Mouse (Mus musculus): ENCODE measurements around the gene Rbfox1. TPM values are rescaled to one million over a fixed set of nuclear protein-coding genes. Genes with fewer than 3 reads are reported as not detected.

The Rbfox1 gene
- polyA plus RNA-seq, 1 experiment from 2014 or later: 2.3 TPM

DNA sequence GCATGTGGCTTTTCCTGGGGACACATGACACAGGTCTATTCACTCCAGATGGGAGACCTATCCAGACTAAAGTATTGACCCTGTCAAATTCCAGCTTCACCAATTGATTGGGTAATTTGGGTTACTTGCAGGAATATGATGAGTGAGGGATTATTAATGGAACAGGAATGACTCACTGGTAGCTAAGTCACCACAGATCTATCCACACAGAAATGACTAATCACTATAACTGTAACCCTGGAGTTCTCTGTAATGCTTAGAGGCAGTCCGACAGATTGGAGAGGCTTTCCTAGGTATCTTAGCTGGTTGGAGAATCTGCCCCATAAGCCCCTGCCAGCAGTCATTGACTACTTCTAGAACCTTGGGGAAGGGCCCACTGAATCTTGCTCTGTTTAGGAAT is 827.2 kb downstream of the Rbfox1 start:
- no peaks in the 10 kb centered on the region for H3K36me3 ChIP-seq (ENCODE audit: control insufficient read depth, insufficient read depth)
- H3K9me3 ChIP-seq (ENCODE audit: control insufficient read depth): no peaks in the 10 kb centered on the region
- H3K4me2 ChIP-seq (replicated peaks; ENCODE audit: low read depth): no peak overlapping the region
- no peaks in the 10 kb centered on the region for H3K27me3 ChIP-seq (replicated peaks; ENCODE audit: control insufficient read depth, insufficient read depth, low read length)
- H3K4me3 ChIP-seq (ENCODE audit: low read depth, low read length): no peak overlapping the region
- H3K27ac ChIP-seq (ENCODE audit: low read depth, low read length): no peak overlapping the region
- no peak for TF ChIP-seq CTCF (IDR thresholded peaks at IDR 0.05; ENCODE audit: low read depth)
- ATAC-seq: no peak
- 82% methylated on average over 1 of the region's 1 CpGs for WGBS
- no peaks in the 10 kb centered on the region for H3K4me1 ChIP-seq (replicated peaks; ENCODE audit: control insufficient read depth, insufficient read depth, low read length)
- no peak overlapping the region for H3K9ac ChIP-seq (ENCODE audit: low read depth, low read length)

DNA sequence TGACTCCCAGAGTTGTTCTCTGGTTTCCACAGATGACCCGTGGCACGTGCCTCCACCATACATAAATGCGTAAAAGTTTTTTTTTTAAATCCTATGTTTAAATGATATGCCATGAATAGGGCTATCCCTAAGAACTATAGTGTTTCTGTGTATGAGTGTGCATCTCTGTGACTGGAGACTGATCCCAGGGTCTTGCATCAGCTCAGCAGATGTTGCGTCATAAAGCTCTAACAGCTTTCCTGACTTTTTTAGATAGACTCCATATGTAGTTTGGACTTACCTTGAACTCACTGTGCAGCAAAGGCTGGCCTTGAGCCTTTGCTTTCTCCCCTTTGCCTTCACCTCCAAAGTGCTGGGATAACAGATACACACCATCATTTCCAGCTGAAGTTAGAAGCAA is 830.1 kb downstream of the Rbfox1 start:
- Histone ChIP-seq H3K27me3 (replicated peaks; ENCODE audit: control insufficient read depth, insufficient read depth, low read length) (no peaks in the 10 kb centered on the region), H3K4me2 (replicated peaks; ENCODE audit: low read depth) (no peak overlapping the region), H3K36me3 (ENCODE audit: control insufficient read depth, insufficient read depth) (no peaks in the 10 kb centered on the region), H3K9ac (ENCODE audit: low read depth, low read length) (no peak overlapping the region), H3K4me1 (replicated peaks; ENCODE audit: control insufficient read depth, insufficient read depth, low read length) (no peaks in the 10 kb centered on the region), H3K9me3 (ENCODE audit: control insufficient read depth) (no peaks in the 10 kb centered on the region), H3K27ac (ENCODE audit: low read depth, low read length) (no peak overlapping the region), H3K4me3 (ENCODE audit: low read depth, low read length) (no peak overlapping the region)
- 90% methylated on average over 4 of the region's 4 CpGs for WGBS
- ATAC-seq: no peak
- no peak for TF ChIP-seq CTCF (IDR thresholded peaks at IDR 0.05; ENCODE audit: low read depth)

DNA sequence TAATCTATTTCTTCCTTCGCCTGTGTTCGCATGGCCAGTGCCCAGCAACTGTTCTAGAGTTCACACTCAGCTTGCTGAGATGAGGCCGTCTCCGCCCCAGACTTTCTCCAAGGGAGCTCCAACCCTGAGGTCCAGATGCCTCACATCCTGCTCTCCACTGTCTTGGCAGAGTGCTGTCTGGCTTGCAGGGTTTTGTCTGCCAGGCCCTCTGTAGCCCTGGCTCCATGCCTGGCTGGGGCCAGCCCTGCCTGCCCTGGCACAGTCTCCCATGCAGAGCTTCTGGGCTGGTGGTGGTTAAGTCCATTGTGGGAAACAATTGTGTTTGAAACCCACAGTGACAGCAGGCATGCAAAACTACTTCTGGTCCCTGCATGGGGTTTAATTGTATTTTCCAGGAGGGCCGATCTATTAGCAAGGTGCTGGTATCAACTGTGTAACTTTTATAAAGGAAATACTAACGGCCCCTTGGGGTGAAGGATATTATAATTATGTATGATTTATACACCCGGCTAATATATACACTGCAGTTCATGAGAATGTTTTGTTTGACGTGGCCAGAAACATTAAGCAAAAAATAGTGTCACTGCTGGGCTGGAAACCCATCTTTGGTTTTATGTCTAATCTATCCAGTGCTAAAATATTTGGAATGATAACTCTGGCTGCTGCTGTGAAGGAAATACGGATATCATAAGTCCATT is 831.2 kb downstream of the Rbfox1 start:
- H3K9ac ChIP-seq (ENCODE audit: low read depth, low read length): no peak overlapping the region
- no peaks in the 10 kb centered on the region for H3K36me3 ChIP-seq (ENCODE audit: control insufficient read depth, insufficient read depth)
- no peak for TF ChIP-seq CTCF (IDR thresholded peaks at IDR 0.05; ENCODE audit: low read depth)
- no peak overlapping the region for H3K4me2 ChIP-seq (replicated peaks; ENCODE audit: low read depth)
- no peaks in the 10 kb centered on the region for H3K4me1 ChIP-seq (replicated peaks; ENCODE audit: control insufficient read depth, insufficient read depth, low read length)
- H3K27me3 ChIP-seq (replicated peaks; ENCODE audit: control insufficient read depth, insufficient read depth, low read length): no peaks in the 10 kb centered on the region
- no peaks in the 10 kb centered on the region for H3K9me3 ChIP-seq (ENCODE audit: control insufficient read depth)
- H3K4me3 ChIP-seq (ENCODE audit: low read depth, low read length): no peak overlapping the region
- WGBS: 55% methylated on average over 9 of the region's 9 CpGs
- no peak overlapping the region for H3K27ac ChIP-seq (ENCODE audit: low read depth, low read length)
- no peak for ATAC-seq

DNA sequence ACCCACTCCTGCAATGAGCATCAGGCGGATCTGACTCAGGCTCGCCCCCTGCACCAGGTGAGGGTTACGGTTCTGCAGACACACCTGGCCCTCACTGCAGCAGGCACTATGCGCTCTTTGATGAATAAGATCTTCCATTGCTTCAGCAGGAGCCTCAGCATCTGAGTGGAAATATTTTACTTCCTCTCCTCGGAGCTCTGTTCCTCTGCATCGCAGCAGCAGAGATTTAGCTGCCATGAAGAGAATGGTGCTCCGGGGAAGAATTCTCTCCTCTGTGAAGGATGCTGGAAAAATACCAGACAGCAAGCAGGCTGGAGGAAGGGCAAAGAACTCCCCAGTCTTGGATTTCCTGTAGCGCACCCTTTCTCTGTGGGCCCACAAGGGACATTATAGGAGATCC is 833.9 kb downstream of the Rbfox1 start:
- Histone ChIP-seq H3K36me3 (ENCODE audit: control insufficient read depth, insufficient read depth) (no peaks in the 10 kb centered on the region), H3K4me3 (ENCODE audit: low read depth, low read length) (no peak overlapping the region), H3K4me1 (replicated peaks; ENCODE audit: control insufficient read depth, insufficient read depth, low read length) (no peaks in the 10 kb centered on the region), H3K4me2 (replicated peaks; ENCODE audit: low read depth) (no peak overlapping the region), H3K27me3 (replicated peaks; ENCODE audit: control insufficient read depth, insufficient read depth, low read length) (no peaks in the 10 kb centered on the region), H3K9ac (ENCODE audit: low read depth, low read length) (no peak overlapping the region), H3K27ac (ENCODE audit: low read depth, low read length) (no peak overlapping the region), H3K9me3 (ENCODE audit: control insufficient read depth) (no peaks in the 10 kb centered on the region)
- ATAC-seq: no peak
- 64% methylated on average over 8 of the region's 8 CpGs for WGBS
- no peak for TF ChIP-seq CTCF (IDR thresholded peaks at IDR 0.05; ENCODE audit: low read depth)

DNA sequence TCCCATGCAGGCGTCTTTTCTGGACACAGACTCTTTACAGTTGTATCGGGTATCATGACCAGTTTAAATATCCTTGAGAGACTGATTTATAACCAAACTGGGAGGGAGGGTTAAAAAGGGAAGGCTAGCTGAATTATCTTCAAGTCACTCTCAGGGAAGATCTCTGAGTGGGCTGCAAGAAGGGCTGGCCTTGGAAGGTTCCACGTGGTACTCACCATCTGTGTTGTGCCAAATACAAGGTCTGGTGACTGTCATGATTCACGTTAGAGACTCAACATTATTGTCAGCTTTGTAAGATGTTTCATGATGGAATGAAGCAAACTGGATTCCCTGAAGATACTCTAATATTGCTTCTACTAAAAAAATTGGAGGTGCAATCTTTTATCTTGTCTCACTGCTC is 847.5 kb downstream of the Rbfox1 start:
- WGBS: 59% methylated on average over 4 of the region's 4 CpGs
- no peak for TF ChIP-seq CTCF (IDR thresholded peaks at IDR 0.05; ENCODE audit: low read depth)
- Histone ChIP-seq H3K9ac (ENCODE audit: low read depth, low read length) (no peak overlapping the region), H3K27ac (ENCODE audit: low read depth, low read length) (no peak overlapping the region), H3K9me3 (ENCODE audit: control insufficient read depth) (no peaks in the 10 kb centered on the region), H3K4me1 (replicated peaks; ENCODE audit: control insufficient read depth, insufficient read depth, low read length) (no peaks in the 10 kb centered on the region), H3K36me3 (ENCODE audit: control insufficient read depth, insufficient read depth) (no peaks in the 10 kb centered on the region), H3K4me3 (ENCODE audit: low read depth, low read length) (no peak overlapping the region), H3K27me3 (replicated peaks; ENCODE audit: control insufficient read depth, insufficient read depth, low read length) (no peaks in the 10 kb centered on the region), H3K4me2 (replicated peaks; ENCODE audit: low read depth) (no peak overlapping the region)
- ATAC-seq: no peak

DNA sequence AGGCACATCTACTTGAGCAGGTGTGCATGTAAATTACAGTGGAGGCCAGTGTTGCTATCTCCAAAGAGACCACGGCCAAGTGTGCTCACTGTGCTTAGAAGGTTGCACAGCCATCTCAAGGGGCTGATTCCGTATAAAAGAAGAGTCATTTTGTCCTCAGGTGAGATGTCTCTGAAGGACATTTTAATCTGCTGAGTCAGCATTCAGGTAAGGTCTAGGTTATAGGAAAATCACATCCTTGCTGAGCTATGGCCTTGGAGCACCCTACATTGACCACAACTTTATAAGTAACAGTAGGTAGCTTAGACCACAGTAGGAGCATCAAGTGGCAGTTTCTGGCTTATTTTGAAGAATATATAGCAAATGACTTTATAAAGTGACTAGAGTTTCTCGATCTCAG is 848.3 kb downstream of the Rbfox1 start:
- Histone ChIP-seq H3K27me3 (replicated peaks; ENCODE audit: control insufficient read depth, insufficient read depth, low read length) (no peaks in the 10 kb centered on the region), H3K9me3 (ENCODE audit: control insufficient read depth) (no peaks in the 10 kb centered on the region), H3K4me3 (ENCODE audit: low read depth, low read length) (no peak overlapping the region), H3K4me1 (replicated peaks; ENCODE audit: control insufficient read depth, insufficient read depth, low read length) (no peaks in the 10 kb centered on the region), H3K4me2 (replicated peaks; ENCODE audit: low read depth) (no peak overlapping the region), H3K9ac (ENCODE audit: low read depth, low read length) (no peak overlapping the region), H3K27ac (ENCODE audit: low read depth, low read length) (no peak overlapping the region), H3K36me3 (ENCODE audit: control insufficient read depth, insufficient read depth) (no peaks in the 10 kb centered on the region)
- ATAC-seq: no peak
- WGBS: 83% methylated on average over 3 of the region's 3 CpGs
- TF ChIP-seq CTCF (IDR thresholded peaks at IDR 0.05; ENCODE audit: low read depth): no peak

DNA sequence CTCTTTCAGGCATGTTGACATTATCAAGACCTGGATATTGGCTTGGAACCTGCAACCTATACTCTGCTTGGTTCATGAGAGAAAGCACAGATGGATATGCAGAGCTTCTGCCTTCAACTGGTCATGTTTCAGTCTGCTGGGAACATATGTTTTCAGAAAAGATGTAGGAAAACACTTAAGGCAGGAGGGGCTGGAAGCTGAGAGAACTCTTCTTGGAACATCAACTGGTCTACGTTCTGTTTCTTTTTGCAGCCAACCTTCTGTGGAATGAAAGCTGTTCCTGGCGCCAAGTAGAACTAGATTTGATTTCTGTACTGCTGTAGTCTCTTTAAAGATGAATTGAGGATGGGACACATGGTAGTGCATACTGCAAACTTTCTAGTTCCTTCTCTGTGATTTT is 851.4 kb downstream of the Rbfox1 start:
- 80% methylated on average over 2 of the region's 2 CpGs for WGBS

More for the DNA sequence above, 851.4 kb downstream of the Rbfox1 start:
- H3K9me3 ChIP-seq (ENCODE audit: control insufficient read depth): no peaks in the 10 kb centered on the region
- no peak overlapping the region for H3K4me3 ChIP-seq (ENCODE audit: low read depth, low read length)
- no peaks in the 10 kb centered on the region for H3K36me3 ChIP-seq (ENCODE audit: control insufficient read depth, insufficient read depth)
- no peak overlapping the region for H3K27ac ChIP-seq (ENCODE audit: low read depth, low read length)
- no peak overlapping the region for H3K4me2 ChIP-seq (replicated peaks; ENCODE audit: low read depth)
- no peak overlapping the region for H3K9ac ChIP-seq (ENCODE audit: low read depth, low read length)
- H3K4me1 ChIP-seq (replicated peaks; ENCODE audit: control insufficient read depth, insufficient read depth, low read length): no peaks in the 10 kb centered on the region
- TF ChIP-seq CTCF (IDR thresholded peaks at IDR 0.05; ENCODE audit: low read depth): no peak
- ATAC-seq: no peak
- no peaks in the 10 kb centered on the region for H3K27me3 ChIP-seq (replicated peaks; ENCODE audit: control insufficient read depth, insufficient read depth, low read length)
